Mouse (Mus musculus) limb, embryonic 14.5 days (tissue): ENCODE measurements around the gene Srgap2. TPM values are rescaled to one million over a fixed set of nuclear protein-coding genes. Genes with fewer than 3 reads are reported as not detected.

ENCODE experiments used
- ATAC-seq: fragments of 200-750 bp; cut with Nextera tagmentation; 2 replicates; pipeline ENCODE4 v1.8.0; 2017; ENCODE audit warnings: low read depth, moderate number of reproducible peaks, moderate TSS enrichment; ENCODE audit not compliant: low FRiP score
- DNase-seq: peaks from one replicate; pipeline ENCODE4 v3.0.0-alpha.2; 2015; ENCODE audit warnings: low spot score
- H3K27ac ChIP-seq: fragments of 300-500 bp; sonication (generic); replicated peaks from 2 replicates; pipeline ENCODE4 v1.5.1; 2014; ENCODE audit warnings: low read depth, mild to moderate bottlenecking, low read length, moderate library complexity, mixed read lengths
- H3K27me3 ChIP-seq: fragments of 300-500 bp; sonication (generic); 2 replicates; pipeline ENCODE4 v1.6.1; 2014; ENCODE audit warnings: low read length, mixed read lengths; ENCODE audit not compliant: control insufficient read depth, insufficient read depth
- H3K36me3 ChIP-seq: fragments of 300-500 bp; sonication (generic); 2 replicates; pipeline ENCODE4 v1.6.1; 2014; ENCODE audit warnings: mild to moderate bottlenecking, low read length, moderate library complexity, mixed read lengths; ENCODE audit not compliant: control insufficient read depth, insufficient read depth
- H3K4me1 ChIP-seq: fragments of 300-500 bp; sonication (generic); 2 replicates; pipeline ENCODE4 v1.6.1; 2014; ENCODE audit warnings: antibody characterized with exemption, low read length, mixed read lengths; ENCODE audit not compliant: control insufficient read depth, insufficient read depth
- H3K4me2 ChIP-seq: fragments of 300-500 bp; sonication (generic); replicated peaks from 2 replicates; pipeline ENCODE4 v1.6.1; 2014; ENCODE audit warnings: low read depth, mild to moderate bottlenecking, low read length, moderate library complexity; ENCODE audit not compliant: severe bottlenecking
- H3K4me3 ChIP-seq: fragments of 300-500 bp; sonication (generic); replicated peaks from 2 replicates; pipeline ENCODE4 v1.5.1; 2014; ENCODE audit warnings: low read length
- H3K9ac ChIP-seq: fragments of 300-500 bp; sonication (generic); 2 replicates; pipeline ENCODE4 v1.6.1; 2014; ENCODE audit warnings: mild to moderate bottlenecking, low read depth, low read length, moderate library complexity; ENCODE audit not compliant: severe bottlenecking
- H3K9me3 ChIP-seq: fragments of 300-500 bp; sonication (generic); 2 replicates; pipeline ENCODE4 v1.6.1; 2016; ENCODE audit warnings: low read length; ENCODE audit not compliant: control insufficient read depth
- POLR2A ChIP-seq: fragments of 200-500 bp; IDR thresholded peaks from 2 replicates; pipeline ENCODE4 v1.8.0; 2012; ENCODE audit warnings: inconsistent platforms, mild to moderate bottlenecking, moderate library complexity, borderline replicate concordance; ENCODE audit not compliant: insufficient read depth, insufficient read length; ENCODE audit errors: extremely low read depth
- WGBS: fragments of 180-500 bp; shearing (Covaris S2); extraction: QIAGEN DNeasy Blood & Tissue Kit; methylation state at CpG from one replicate; pipeline ENCODE4 v1.1.7; 2014; 5-methylcytosine and 5-hydroxymethylcytosine counted together
- polyA plus RNA-seq, 2 experiments: library from polyadenylated mRNA; depleted of rRNA in 1 of 2; stranded (reverse) in 1 of 2; unstranded in 1 of 2; fragments of >200 nt; fragmentation: Nextera tagmentation in 1 of 2; extraction: Ambion mirVana in 1 of 2; gene quantifications; 2 replicates each; pipeline versions ENCODE4 v1.2.1 to v1.2.3; 2012 to 2014

Srgap2 gene
- polyA plus RNA-seq, 2 experiments: 20.5 to 38.9 TPM

DNA sequence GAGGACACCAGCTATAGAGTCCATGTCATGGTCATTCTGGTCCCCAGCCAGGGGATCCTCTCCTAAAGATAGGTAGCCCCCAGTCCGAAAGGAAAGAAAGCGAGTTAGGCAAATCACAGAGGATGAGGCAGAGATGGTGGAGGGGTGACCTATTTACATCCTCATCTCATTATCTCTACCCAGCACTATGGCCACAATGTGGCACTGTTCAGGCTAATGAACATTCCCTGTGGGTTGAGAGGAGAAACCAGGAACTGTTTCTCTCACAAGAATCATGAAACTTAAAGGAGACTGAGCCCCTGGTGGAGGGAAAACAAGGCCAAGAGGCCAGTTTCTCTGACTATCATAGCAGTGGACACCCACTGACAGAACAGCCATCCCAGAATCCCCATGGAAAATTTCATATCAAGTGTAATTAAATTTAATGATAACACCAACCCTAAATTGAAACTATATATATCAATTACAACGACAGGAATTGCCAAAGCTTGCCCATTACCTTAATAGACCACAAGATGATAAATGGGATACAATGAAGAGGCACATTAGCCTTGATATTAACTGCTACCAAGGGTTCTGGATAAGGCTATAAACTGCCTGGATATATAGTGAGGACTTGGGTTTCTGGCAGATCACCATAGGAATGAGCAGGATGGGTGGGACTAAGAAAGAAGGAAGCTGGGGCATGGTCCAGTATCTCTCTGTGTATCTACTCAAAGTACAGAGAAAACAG, 207.4 kb downstream of the Srgap2 start:
- no peak for DNase-seq
- no peak for TF ChIP-seq POLR2A
- ATAC-seq: no peak
- Histone ChIP-seq H3K27me3 (no peaks in the 10 kb centered on the region), H3K9me3 (no peaks in the 10 kb centered on the region), H3K4me2 (no peak overlapping the region), H3K36me3 (peaks cover 54% of the 10 kb centered on the region), H3K4me1 (no peaks in the 10 kb centered on the region), H3K27ac (no peak overlapping the region), H3K4me3 (no peak overlapping the region), H3K9ac (no peak overlapping the region)
- 87% methylated on average over 3 of the region's 3 CpGs for WGBS

DNA sequence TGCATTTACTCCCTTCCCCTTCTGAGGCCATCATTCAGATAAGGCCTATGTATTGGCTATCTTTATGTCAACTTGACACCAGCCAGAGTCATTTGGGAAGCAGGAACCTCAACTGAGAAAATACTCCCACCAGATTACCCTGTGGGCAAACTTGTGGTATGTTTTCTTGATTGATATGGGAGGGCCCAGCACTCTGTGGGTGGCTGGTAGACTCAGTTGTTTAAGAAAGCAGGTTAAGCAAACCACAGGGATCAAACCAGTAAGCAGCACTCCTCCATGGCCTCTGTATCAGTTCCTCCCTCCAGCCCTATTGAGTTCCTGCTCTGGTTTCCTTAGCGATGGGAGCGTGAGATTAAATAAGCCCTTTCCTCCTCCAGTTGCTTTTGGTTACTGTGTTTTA, 208.8 kb downstream of the Srgap2 start:
- H3K27ac ChIP-seq: no peak overlapping the region
- peaks cover 62% of the 10 kb centered on the region for H3K36me3 ChIP-seq
- 75% methylated on average over 2 of the region's 2 CpGs for WGBS
- no peak for TF ChIP-seq POLR2A
- H3K4me2 ChIP-seq: no peak overlapping the region
- no peaks in the 10 kb centered on the region for H3K4me1 ChIP-seq
- no peaks in the 10 kb centered on the region for H3K27me3 ChIP-seq
- no peaks in the 10 kb centered on the region for H3K9me3 ChIP-seq
- no peak for ATAC-seq
- no peak overlapping the region for H3K9ac ChIP-seq
- DNase-seq: no peak
- H3K4me3 ChIP-seq: no peak overlapping the region

DNA sequence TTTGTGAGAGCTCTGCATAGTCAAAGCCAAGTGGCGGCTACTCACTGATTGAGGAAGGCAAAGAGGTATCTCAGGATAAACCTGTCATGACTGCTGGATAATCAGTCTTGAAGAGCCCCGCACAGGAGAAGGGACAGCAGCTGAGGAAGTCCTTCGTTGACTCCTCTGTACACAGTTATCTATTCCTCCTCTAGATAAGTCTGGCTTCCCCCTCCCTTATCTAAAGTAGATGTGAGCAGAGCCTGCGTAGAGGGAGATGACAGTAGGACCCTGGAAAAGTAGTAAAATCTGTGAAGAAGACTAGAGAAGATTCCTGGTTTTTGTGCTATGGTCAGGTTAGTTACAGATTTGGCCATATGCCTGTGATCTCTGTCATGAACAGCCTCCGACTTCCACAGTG, 209.5 kb downstream of the Srgap2 start:
- H3K27ac ChIP-seq: no peak overlapping the region
- no peak overlapping the region for H3K9ac ChIP-seq
- DNase-seq: no peak
- WGBS: 90% methylated on average over 5 of the region's 5 CpGs
- no peak overlapping the region for H3K4me2 ChIP-seq
- H3K4me3 ChIP-seq: no peak overlapping the region
- no peaks in the 10 kb centered on the region for H3K4me1 ChIP-seq
- H3K36me3 ChIP-seq: peaks cover 69% of the 10 kb centered on the region
- no peaks in the 10 kb centered on the region for H3K9me3 ChIP-seq
- no peaks in the 10 kb centered on the region for H3K27me3 ChIP-seq
- no peak for TF ChIP-seq POLR2A
- no peak for ATAC-seq

DNA sequence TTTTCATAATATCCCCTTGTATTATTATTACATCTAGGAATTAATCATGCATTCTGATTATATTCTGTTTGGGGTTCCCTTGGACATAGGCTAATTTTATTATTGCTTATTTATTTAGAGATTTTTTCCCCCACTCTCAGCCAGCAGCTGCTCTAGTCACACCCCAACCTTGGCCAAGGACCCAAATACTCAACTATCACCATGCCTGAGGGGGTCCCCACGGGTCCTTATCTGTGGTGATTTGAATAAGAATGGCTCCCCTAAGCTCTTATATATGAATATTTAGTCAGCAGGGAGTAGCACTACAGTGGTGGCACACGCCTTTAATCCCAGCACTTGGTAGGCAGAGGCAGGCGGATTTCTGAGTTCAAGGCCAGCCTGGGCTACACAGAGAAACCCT, 215.9 kb downstream of the Srgap2 start:
- DNase-seq (no peak), ATAC-seq (no peak)
- no peak for TF ChIP-seq POLR2A
- Histone ChIP-seq H3K27ac (no peak overlapping the region), H3K4me3 (no peak overlapping the region), H3K4me1 (no peaks in the 10 kb centered on the region), H3K36me3 (peaks cover 62% of the 10 kb centered on the region), H3K4me2 (no peak overlapping the region), H3K9ac (no peak overlapping the region), H3K27me3 (no peaks in the 10 kb centered on the region), H3K9me3 (no peaks in the 10 kb centered on the region)
- 91% methylated on average over 3 of the region's 3 CpGs for WGBS

DNA sequence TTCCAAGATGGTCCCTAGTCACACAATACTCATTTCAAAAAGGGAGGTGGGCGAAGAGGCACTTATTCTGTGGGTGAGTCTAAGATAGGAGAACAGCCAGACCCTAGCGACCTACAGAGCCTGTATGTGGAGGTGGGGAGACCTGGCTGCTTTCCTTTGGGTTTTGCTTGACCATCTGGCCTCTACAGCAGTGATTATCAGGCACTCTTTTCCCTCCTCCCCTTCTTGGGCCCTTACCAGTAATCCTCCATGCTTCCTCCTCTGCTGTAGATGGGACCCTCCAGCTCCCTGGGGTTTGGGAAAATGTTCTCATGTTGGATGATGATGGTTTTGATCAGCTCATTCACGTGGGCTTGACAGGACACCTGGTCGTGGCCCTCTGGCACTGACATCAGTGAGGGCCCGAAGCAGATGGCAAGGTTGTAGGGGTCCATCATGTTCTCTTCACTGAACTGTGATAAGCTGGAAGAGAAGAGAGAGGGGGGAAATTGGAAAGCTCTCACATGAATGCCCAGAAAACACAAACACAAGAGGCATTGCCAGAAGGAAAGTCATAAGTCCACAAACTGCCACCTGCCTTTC, 216.8 kb downstream of the Srgap2 start:
- DNase-seq (no peak), ATAC-seq (no peak)
- no peak overlapping the region for H3K27ac ChIP-seq
- peaks cover 52% of the 10 kb centered on the region for H3K36me3 ChIP-seq
- H3K4me3 ChIP-seq: no peak overlapping the region
- no peak overlapping the region for H3K4me2 ChIP-seq
- WGBS: 94% methylated on average over 5 of the region's 5 CpGs
- no peak for TF ChIP-seq POLR2A
- H3K9ac ChIP-seq: no peak overlapping the region
- H3K9me3 ChIP-seq: no peaks in the 10 kb centered on the region
- H3K27me3 ChIP-seq: no peaks in the 10 kb centered on the region
- H3K4me1 ChIP-seq: no peaks in the 10 kb centered on the region
